Mouse (Mus musculus): ENCODE data around the gene Fbxo42. TPM values are rescaled to one million over a fixed set of nuclear protein-coding genes. Genes with fewer than 3 reads are reported as not detected.

Gene Fbxo42
- polyA plus RNA-seq, 1 experiment from 2014 or later, result 22.5 TPM

DNA sequence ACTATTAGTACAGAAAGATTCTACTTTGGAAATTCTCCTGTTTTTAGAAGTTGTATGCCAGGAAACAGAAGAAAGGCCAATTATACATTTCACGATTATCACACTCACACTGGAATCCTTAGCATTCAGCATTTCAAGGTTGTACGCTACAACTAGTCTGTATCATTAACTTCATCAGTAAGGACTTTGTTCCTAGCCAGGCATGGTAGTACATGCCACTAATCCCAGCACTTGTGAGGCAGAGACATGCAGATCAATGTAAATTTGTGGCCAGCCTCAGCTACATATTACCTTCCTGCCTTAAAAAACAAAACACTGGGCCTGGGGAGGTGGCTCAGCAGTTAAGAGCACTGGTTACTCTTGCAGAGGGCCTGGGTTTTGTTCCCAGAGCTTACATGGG is 10.9 kb downstream of the Fbxo42 start:
- no peaks in the 10 kb centered on the region for H3K27me3 ChIP-seq
- ATAC-seq (ENCODE audit: borderline replicate concordance, extremely low read depth, low FRiP score, low TSS enrichment), result no peak
- no peaks in the 10 kb centered on the region for H3K9me3 ChIP-seq
- WGBS, result 85% methylated on average over 2 of the region's 2 CpGs
- no peak overlapping the region for H3K27ac ChIP-seq
- no peak overlapping the region for H3K9ac ChIP-seq
- H3K4me2 ChIP-seq, result no peak overlapping the region
- peaks cover 9% of the 10 kb centered on the region; the same call in 1 of the 2 replicates for H3K4me1 ChIP-seq
- H3K36me3 ChIP-seq, result no peaks in the 10 kb centered on the region
- no peak overlapping the region for H3K4me3 ChIP-seq

DNA sequence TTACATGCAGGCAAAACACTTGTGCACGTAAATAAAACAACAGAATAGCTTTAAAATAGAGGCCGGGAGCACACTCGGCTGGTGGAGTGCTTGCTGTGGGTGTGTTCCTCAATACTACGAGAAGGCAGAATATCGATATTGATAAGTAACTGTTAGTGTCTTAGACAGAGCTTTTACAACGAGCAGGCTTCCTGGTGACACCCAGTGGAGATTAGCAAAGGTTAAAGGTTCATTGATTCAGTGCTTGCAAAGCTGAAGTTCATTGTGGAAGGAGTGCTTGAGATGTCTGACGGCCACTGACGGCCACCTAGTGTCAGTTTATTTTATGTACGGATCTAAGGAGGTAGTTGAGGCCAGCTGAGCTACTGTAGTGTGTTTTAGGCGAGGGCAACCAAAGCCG is 11.4 kb downstream of the Fbxo42 start:
- 34% methylated on average over 11 of the region's 11 CpGs for WGBS
- ATAC-seq (ENCODE audit: borderline replicate concordance, extremely low read depth, low FRiP score, low TSS enrichment), result no peak
- no peaks in the 10 kb centered on the region for H3K9me3 ChIP-seq
- H3K27me3 ChIP-seq, result no peaks in the 10 kb centered on the region
- no peak overlapping the region for H3K4me3 ChIP-seq
- H3K27ac ChIP-seq, result 0 out of 2 replicates have a peak overlapping the region, but pooled peaks have one; percentile 11
- peaks cover 9% of the 10 kb centered on the region; the same call in 1 of the 2 replicates for H3K4me1 ChIP-seq
- no peaks in the 10 kb centered on the region for H3K36me3 ChIP-seq
- no peak overlapping the region for H3K9ac ChIP-seq
- H3K4me2 ChIP-seq, result no peak overlapping the region

DNA sequence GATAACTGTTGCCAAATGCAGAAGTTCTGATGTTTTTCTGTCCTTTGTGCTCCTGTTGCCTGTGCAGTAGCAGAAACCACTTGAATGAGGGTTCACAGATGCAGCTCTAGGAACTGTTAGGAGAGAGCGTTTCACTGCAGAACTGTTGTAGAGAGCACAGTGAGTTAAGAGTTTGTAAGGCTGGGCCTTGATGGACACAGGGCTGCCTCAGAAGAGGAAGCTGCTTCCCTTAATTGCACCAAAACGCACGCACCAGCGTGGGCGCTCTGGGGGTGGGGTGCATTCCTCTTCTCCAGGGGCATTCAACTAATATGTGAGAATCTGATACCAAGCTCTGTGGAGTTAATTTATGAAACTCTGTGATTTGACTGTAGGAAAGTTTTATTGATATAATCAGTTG is 12.0 kb downstream of the Fbxo42 start:
- 51% methylated on average over 5 of the region's 5 CpGs for WGBS
- H3K36me3 ChIP-seq, result no peaks in the 10 kb centered on the region
- H3K4me2 ChIP-seq, result no peak overlapping the region
- 0 out of 2 replicates have a peak overlapping the region, but pooled peaks have one; percentile 11 for H3K27ac ChIP-seq
- ATAC-seq (ENCODE audit: borderline replicate concordance, extremely low read depth, low FRiP score, low TSS enrichment), result no peak
- no peak overlapping the region for H3K9ac ChIP-seq
- peaks cover 9% of the 10 kb centered on the region; the same call in 1 of the 2 replicates for H3K4me1 ChIP-seq
- H3K9me3 ChIP-seq, result no peaks in the 10 kb centered on the region
- H3K27me3 ChIP-seq, result no peaks in the 10 kb centered on the region
- H3K4me3 ChIP-seq, result no peak overlapping the region

DNA sequence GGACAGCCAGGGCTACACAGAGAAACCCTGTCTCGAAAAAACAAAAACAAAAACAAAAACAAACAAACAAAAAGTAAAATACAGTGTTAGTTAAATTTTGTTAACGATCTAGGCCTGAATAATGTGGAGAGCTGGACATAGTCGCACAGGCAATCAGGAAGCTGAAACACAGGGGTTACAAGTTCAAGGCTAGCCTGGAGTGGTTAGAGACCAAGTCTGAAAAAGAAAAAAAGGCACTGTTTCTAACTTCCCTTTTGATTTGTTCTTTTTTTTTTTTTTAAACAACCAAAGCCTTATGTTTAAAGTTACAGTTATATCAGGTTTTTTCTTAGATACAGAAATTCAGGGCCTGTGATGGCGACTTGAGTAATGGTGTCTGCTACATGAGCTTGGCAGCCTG is 12.5 kb downstream of the Fbxo42 start:
- 79% methylated on average over 4 of the region's 4 CpGs for WGBS
- Histone ChIP-seq H3K36me3 (no peaks in the 10 kb centered on the region), H3K4me2 (no peak overlapping the region), H3K4me1 (peaks cover 9% of the 10 kb centered on the region; the same call in 1 of the 2 replicates), H3K9me3 (no peaks in the 10 kb centered on the region), H3K27ac (no peak overlapping the region), H3K9ac (no peak overlapping the region), H3K27me3 (no peaks in the 10 kb centered on the region), H3K4me3 (no peak overlapping the region)
- no peak for ATAC-seq (ENCODE audit: borderline replicate concordance, extremely low read depth, low FRiP score, low TSS enrichment)

DNA sequence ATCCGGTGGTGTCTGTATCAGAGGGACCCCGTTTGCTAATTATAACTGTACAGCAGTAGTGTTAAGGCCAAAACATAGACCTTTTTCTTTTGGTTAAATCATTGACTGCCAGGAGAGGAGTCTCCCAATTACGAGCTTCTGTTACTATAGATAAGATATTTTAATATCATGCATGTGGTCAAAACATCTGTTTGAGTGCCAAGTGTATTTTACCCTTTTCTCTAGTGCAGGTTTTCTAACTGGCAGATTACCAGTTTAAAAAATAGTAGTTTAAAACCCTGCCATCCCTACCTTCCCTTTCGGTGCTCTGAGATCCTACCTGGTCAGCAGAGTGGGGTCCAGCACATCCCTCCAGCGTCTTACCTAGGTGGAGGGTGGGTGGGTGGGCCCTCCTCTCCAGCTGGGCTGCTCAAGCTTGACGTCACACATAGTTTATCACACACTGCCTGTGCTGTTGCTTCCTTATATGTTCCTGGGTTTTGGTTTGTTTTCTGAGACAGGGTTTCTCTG is 14.0 kb downstream of the Fbxo42 start:
- Histone ChIP-seq H3K27me3 (no peaks in the 10 kb centered on the region), H3K36me3 (no peaks in the 10 kb centered on the region), H3K4me2 (no peak overlapping the region), H3K9me3 (no peaks in the 10 kb centered on the region), H3K4me1 (peaks cover 9% of the 10 kb centered on the region; the same call in 1 of the 2 replicates), H3K4me3 (no peak overlapping the region), H3K9ac (no peak overlapping the region), H3K27ac (no peak overlapping the region)
- no peak for ATAC-seq (ENCODE audit: borderline replicate concordance, extremely low read depth, low FRiP score, low TSS enrichment)
- 72% methylated on average over 6 of the region's 6 CpGs for WGBS

DNA sequence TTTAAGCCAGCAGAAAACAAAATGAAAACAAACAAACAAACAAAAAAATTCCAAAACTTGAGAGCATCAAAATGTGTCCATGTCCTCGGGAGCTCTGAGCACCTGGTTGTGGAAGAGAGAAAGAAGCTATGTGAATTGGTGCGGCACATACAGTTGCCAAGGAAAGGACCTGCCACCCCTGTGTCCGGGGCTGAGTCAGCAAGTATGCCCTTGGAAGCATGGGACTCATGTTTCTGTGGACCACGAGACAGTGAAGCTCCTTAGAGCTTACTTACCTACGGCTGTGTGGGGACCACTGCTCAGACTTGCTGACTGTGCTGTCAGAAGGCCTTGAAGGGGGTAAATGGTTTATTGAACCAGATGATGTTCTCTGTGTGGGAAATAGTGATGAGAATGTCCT is 16.0 kb downstream of the Fbxo42 start:
- no peak overlapping the region for H3K9ac ChIP-seq
- no peak overlapping the region for H3K4me2 ChIP-seq
- H3K27ac ChIP-seq, result no peak overlapping the region
- no peak for ATAC-seq (ENCODE audit: borderline replicate concordance, extremely low read depth, low FRiP score, low TSS enrichment)
- no peaks in the 10 kb centered on the region for H3K9me3 ChIP-seq
- no peaks in the 10 kb centered on the region for H3K27me3 ChIP-seq
- 82% methylated on average over 5 of the region's 5 CpGs for WGBS
- H3K4me3 ChIP-seq, result no peak overlapping the region
- peaks cover 9% of the 10 kb centered on the region; the same call in 1 of the 2 replicates for H3K4me1 ChIP-seq
- peaks cover 8% of the 10 kb centered on the region for H3K36me3 ChIP-seq

DNA sequence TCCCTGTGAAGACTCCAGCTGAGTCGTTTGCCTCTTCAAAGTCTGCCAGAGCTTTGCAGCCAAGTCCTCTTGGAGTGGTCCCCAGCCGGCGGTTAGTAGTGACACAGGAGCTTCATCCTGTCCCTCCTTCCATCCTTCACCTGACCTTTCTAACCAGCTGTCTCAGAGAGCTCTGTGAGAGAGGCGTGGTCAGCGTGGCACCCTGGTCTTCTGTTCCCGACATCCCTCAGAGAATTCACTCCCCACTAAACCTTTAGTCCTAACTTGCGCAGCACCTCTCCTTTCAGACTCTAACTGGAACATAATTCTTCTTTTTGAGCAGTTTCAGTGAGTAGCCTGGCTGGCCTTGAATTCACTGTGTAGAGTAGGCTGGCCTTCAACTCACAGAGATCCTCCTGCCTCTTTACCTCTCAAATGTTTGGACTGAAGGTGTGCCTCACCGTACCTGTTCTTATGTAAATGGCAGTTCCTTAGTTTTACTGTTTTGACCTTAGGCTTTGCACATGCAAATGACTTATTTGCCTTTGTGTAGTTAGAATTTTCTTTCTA is 18.1 kb downstream of the Fbxo42 start:
- H3K4me2 ChIP-seq, result no peak overlapping the region
- WGBS, result 64% methylated on average over 8 of the region's 8 CpGs
- H3K36me3 ChIP-seq, result peaks cover 25% of the 10 kb centered on the region
- no peak overlapping the region for H3K4me3 ChIP-seq
- ATAC-seq (ENCODE audit: borderline replicate concordance, extremely low read depth, low FRiP score, low TSS enrichment), result no peak
- no peaks in the 10 kb centered on the region for H3K9me3 ChIP-seq
- no peak overlapping the region for H3K9ac ChIP-seq
- H3K4me1 ChIP-seq, result no peaks in the 10 kb centered on the region
- H3K27ac ChIP-seq, result no peak overlapping the region
- H3K27me3 ChIP-seq, result no peaks in the 10 kb centered on the region

DNA sequence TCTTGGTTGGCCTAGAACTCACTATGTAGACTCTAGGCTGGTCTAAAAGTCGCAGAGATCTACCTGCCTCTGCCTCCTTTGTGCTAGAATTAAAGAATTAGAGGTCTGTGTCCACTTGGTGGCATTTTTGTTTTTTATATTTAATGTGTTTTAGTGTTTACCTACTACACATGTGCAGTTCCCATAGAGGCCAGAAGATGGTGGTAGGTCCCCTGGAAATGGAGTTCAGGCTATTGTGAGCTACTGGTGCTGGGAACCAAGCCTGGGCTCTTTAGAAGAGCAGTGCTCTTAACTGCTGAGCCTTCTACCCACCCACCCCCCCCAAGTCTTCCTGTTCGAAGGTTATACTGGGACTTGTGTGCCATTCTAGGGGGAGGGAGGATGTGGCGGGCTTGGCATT is 19.4 kb downstream of the Fbxo42 start:
- H3K36me3 ChIP-seq, result peaks cover 38% of the 10 kb centered on the region
- H3K4me1 ChIP-seq, result no peaks in the 10 kb centered on the region
- WGBS, result 97% methylated on average over 3 of the region's 3 CpGs
- no peak overlapping the region for H3K4me3 ChIP-seq
- no peak overlapping the region for H3K4me2 ChIP-seq
- ATAC-seq (ENCODE audit: borderline replicate concordance, extremely low read depth, low FRiP score, low TSS enrichment), result no peak; the same call in 1 of the 2 replicates
- H3K9ac ChIP-seq, result no peak overlapping the region
- no peak overlapping the region for H3K27ac ChIP-seq
- no peaks in the 10 kb centered on the region for H3K9me3 ChIP-seq
- H3K27me3 ChIP-seq, result no peaks in the 10 kb centered on the region

DNA sequence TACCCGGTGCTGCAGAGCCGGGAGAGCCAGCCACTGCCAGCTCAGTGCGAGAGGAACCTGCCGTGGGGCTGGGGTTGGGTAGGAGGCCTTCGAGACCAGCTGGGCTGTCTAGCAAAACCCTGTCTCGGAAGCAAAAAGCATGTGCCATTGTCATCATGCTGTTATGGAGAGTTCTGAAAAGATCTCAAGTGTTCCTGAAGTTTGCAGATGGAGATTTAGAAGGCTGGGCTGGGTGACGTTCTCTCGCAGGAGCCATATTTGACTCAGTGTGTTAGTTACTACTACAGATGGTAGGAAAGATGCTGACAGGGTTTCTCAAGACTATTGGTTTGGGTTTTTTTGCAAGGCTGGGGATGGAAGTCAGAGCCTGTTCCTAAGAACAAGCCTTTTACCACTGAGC is 24.4 kb downstream of the Fbxo42 start:
- no peak overlapping the region for H3K27ac ChIP-seq
- no peaks in the 10 kb centered on the region for H3K27me3 ChIP-seq
- 0 out of 2 replicates have a peak, but pooled peaks cover 5% of the 10 kb centered on the region for H3K4me1 ChIP-seq
- no peak overlapping the region for H3K9ac ChIP-seq
- H3K9me3 ChIP-seq, result no peaks in the 10 kb centered on the region
- peaks cover 54% of the 10 kb centered on the region for H3K36me3 ChIP-seq
- H3K4me2 ChIP-seq, result no peak overlapping the region
- no peak for ATAC-seq (ENCODE audit: borderline replicate concordance, extremely low read depth, low FRiP score, low TSS enrichment)
- no peak overlapping the region for H3K4me3 ChIP-seq
- 92% methylated on average over 8 of the region's 8 CpGs for WGBS

DNA sequence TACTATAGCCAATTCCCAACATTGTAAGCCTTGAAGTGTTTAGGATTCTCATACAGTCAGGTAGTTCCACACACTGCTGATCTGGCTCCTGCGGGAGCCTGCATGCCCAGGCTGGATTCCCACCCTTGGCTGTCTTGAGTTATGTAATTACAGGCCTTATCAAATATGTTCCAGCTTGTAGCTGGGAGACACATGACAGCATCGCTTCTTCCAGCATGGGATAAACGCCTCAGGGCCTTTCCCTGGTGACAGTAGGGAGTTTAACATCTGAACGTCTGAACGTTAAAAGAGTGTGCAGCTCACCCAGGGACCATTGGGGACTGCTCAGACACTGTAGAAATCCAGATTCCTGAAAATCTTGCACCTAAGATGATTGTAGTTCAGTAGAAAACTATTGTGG is 28.1 kb downstream of the Fbxo42 start:
- Histone ChIP-seq H3K27me3 (no peaks in the 10 kb centered on the region), H3K27ac (no peak overlapping the region), H3K4me3 (no peak overlapping the region), H3K36me3 (peaks cover 36% of the 10 kb centered on the region), H3K4me2 (no peak overlapping the region), H3K9me3 (no peaks in the 10 kb centered on the region), H3K4me1 (0 out of 2 replicates have a peak, but pooled peaks cover 5% of the 10 kb centered on the region), H3K9ac (no peak overlapping the region)
- WGBS, result 76% methylated on average over 5 of the region's 5 CpGs
- no peak for ATAC-seq (ENCODE audit: borderline replicate concordance, extremely low read depth, low FRiP score, low TSS enrichment)

DNA sequence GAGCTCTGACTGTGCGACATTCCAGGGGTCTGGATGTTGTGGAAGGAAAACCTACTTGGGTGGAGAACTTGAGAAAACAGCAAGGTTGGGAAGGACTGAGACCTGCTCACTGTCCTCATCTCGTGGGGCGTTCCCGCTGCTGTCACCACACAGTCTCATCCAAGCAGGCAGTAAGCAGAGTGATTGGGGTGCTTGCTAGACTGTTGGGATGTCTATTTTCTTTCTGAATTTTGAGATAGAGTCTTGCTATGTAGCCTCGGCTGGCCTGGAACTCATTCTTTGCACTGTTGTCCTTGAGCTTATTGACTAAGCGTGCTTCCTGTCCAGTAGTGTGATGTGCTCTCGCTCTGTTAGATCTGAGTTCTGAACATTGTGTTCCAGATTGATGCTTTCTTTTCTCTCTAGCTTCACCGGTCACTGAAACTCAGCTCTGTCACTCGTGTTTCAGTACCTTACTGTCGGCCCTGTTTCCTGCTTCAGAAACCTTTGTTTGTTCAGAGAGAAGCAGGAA is 28.7 kb downstream of the Fbxo42 start:
- Histone ChIP-seq H3K4me3 (no peak overlapping the region), H3K4me2 (no peak overlapping the region), H3K9ac (no peak overlapping the region), H3K27me3 (no peaks in the 10 kb centered on the region), H3K27ac (no peak overlapping the region), H3K4me1 (0 out of 2 replicates have a peak, but pooled peaks cover 5% of the 10 kb centered on the region), H3K36me3 (peaks cover 36% of the 10 kb centered on the region), H3K9me3 (no peaks in the 10 kb centered on the region)
- 70% methylated on average over 10 of the region's 10 CpGs for WGBS
- ATAC-seq (ENCODE audit: borderline replicate concordance, extremely low read depth, low FRiP score, low TSS enrichment), result no peak

DNA sequence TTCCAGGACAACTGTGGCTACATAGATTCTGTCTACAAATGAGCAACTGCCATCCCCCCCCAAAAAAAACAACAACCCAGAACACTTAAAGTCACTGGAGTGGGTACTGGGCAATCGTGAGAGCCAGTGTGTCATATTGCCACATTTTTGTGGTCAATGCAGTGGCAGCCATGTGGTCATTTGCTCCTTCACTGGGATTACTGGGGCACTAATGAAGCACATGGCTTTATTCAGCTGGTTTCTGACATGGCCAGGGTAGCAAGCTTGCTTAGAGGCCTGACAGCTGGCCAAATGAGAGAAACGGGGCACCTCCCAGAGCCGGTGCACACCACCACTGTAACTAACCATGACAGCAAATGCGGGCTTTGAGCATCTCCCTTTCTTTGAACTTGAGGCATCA is 30.8 kb downstream of the Fbxo42 start:
- no peak overlapping the region for H3K27ac ChIP-seq
- H3K9me3 ChIP-seq, result no peaks in the 10 kb centered on the region
- H3K27me3 ChIP-seq, result no peaks in the 10 kb centered on the region
- H3K4me1 ChIP-seq, result 0 out of 2 replicates have a peak, but pooled peaks cover 5% of the 10 kb centered on the region
- peaks cover 33% of the 10 kb centered on the region; the same call in 1 of the 2 replicates for H3K36me3 ChIP-seq
- WGBS, result 83% methylated on average over 4 of the region's 4 CpGs
- ATAC-seq (ENCODE audit: borderline replicate concordance, extremely low read depth, low FRiP score, low TSS enrichment), result no peak
- H3K4me3 ChIP-seq, result no peak overlapping the region
- H3K4me2 ChIP-seq, result no peak overlapping the region
- no peak overlapping the region for H3K9ac ChIP-seq
